Comparison of ENCODE assay signal across 17 mouse cellular contexts in genomic region chr4:131381063-131381462, GRCm38 (mm10).
DNase-seq lines count a peak whose midpoint lies in the region; ATAC-seq and TF ChIP-seq lines count a peak whose summit lies in the region.
"Had no signal": no experiment of that assay in that cellular context is flagged by ENCODE, and none has a peak within 500 bp of the region (broad histone marks: within the 10 kb centered on the region; RNA-seq: fewer than 3 reads in every experiment).

No protein-coding gene starts in this region.

- 11% methylated on average over 9 of the region's 9 CpGs for WGBS in heart, embryonic 15.5 days
- WGBS in heart, adult 2 months = 23% methylated on average over 9 of the region's 9 CpGs

- H3K4me2 ChIP-seq in heart, embryonic 15.5 days = peak overlapping the region; percentile 41

- no peak overlapping the region for H3K4me3 ChIP-seq in heart, embryonic 15.5 days
- no peak overlapping the region for H3K4me3 ChIP-seq in heart, adult 2 months
- H3K4me3 ChIP-seq: hindbrain, embryonic 10.5 days; midbrain, embryonic 10.5 days; myocyte had no signal

- no peaks in the 10 kb centered on the region for H3K27me3 ChIP-seq in heart, embryonic 15.5 days
- no peaks in the 10 kb centered on the region for H3K27me3 ChIP-seq in heart, adult 2 months (ENCODE audit: control insufficient read depth, insufficient read depth, low read length)

- H3K79me2 ChIP-seq in heart, adult 2 months (replicated peaks; ENCODE audit: control insufficient read depth, insufficient read depth, low read length) = no peaks in the 10 kb centered on the region

- TF ChIP-seq EP300 in heart, adult 2 months (IDR thresholded peaks at IDR 0.05; ENCODE audit: insufficient read depth, low read depth, low read length) = no peak

- no peaks in the 10 kb centered on the region for H3K9me3 ChIP-seq in heart, embryonic 15.5 days (replicated peaks)
- H3K9me3 ChIP-seq: hindbrain, embryonic 10.5 days; midbrain, embryonic 10.5 days had no signal

- no peaks in the 10 kb centered on the region for H3K36me3 ChIP-seq in heart, embryonic 15.5 days
- H3K36me3 ChIP-seq in heart, adult 2 months (ENCODE audit: control insufficient read depth, insufficient read depth, low read length) = no peaks in the 10 kb centered on the region
- H3K36me3 ChIP-seq: hindbrain, embryonic 10.5 days; midbrain, embryonic 10.5 days had no signal

- no peak for DNase-seq in heart, adult 2 months
- peak; percentile 35 for DNase-seq in right cerebral cortex, adult 18-20 months
- no peak for DNase-seq in right cerebral cortex, postnatal 14 days
- peak; percentile 13 for DNase-seq in heart, postnatal 4 days
- DNase-seq in telencephalon, adult 2 months (ENCODE audit: low read depth, low spot score) = peak; percentile 42
- no peak for DNase-seq in testis, postnatal 14 days (ENCODE audit: low spot score)
- DNase-seq: adrenal gland, postnatal 36 days; cerebellum, postnatal 14 days; forebrain, postnatal 0 days; gastrocnemius, postnatal 10 days; kidney, postnatal 36 days; liver, postnatal 0 days had no signal

- peak overlapping the region; percentile 25; the same call in 1 of the 2 replicates for H3K9ac ChIP-seq in heart, embryonic 15.5 days
- H3K9ac ChIP-seq in heart, adult 2 months (ENCODE audit: low read depth, low read length) = no peak overlapping the region
- H3K9ac ChIP-seq: forebrain, postnatal 0 days; liver, postnatal 0 days had no signal

- no peak for TF ChIP-seq CTCF in heart, adult 2 months (IDR thresholded peaks at IDR 0.05)

- no peak for TF ChIP-seq POLR2A in heart, adult 2 months (IDR thresholded peaks at IDR 0.05; ENCODE audit: insufficient read depth, low read depth, low read length)

- peak overlapping the region; percentile 65 for H3K27ac ChIP-seq in heart, embryonic 15.5 days
- no peak overlapping the region for H3K27ac ChIP-seq in heart, adult 2 months
- H3K27ac ChIP-seq: hindbrain, embryonic 10.5 days; midbrain, embryonic 10.5 days had no signal

- ATAC-seq in heart, embryonic 15.5 days (replicated peaks; ENCODE audit: insufficient number of reproducible peaks, insufficient read depth, low FRiP score, low read depth) = no peak; the same call in 1 of the 2 replicates
- ATAC-seq: CD4-positive, CD25-positive, alpha-beta regulatory T cell, adult 4 months; liver, postnatal 0 days had no signal

- intact Hi-C loops in heart, adult 2 months (cut with DNase I) = no loop called here

- peaks cover 26% of the 10 kb centered on the region for H3K4me1 ChIP-seq in heart, embryonic 15.5 days (replicated peaks)
- no peaks in the 10 kb centered on the region for H3K4me1 ChIP-seq in heart, adult 2 months (ENCODE audit: control insufficient read depth, insufficient read depth, low read length)
- H3K4me1 ChIP-seq: midbrain, embryonic 10.5 days had no signal

Comparison
In these comparisons a context has a peak if more than half of its experiments do, and no peak if none do; other contexts are left out.
1. DNase-seq: peak in right cerebral cortex, adult 18-20 months (single experiment), heart, postnatal 4 days (single experiment) and telencephalon, adult 2 months (single experiment); none in heart, adult 2 months (0 of 2), right cerebral cortex, postnatal 14 days (single experiment) and testis, postnatal 14 days (single experiment).